Mouse (Mus musculus) thymus, adult 2 months (tissue): ENCODE results near the gene 4930568D16Rik. TPM values are rescaled to one million over a fixed set of nuclear protein-coding genes. Genes with fewer than 3 reads are reported as not detected.

Experiments
- DNase-seq: peaks from one replicate; pipeline ENCODE4 v3.0.0; 2021
- H3K27ac ChIP-seq: fragments of 200-500 bp; 2 replicates; pipeline ENCODE4 v1.5.1; 2012; ENCODE audit warnings: low read length, control low read depth; ENCODE audit not compliant: control insufficient read depth, insufficient read depth
- H3K27me3 ChIP-seq: fragments of 200-500 bp; 2 replicates; pipeline ENCODE4 v1.6.1; 2012; ENCODE audit warnings: mild to moderate bottlenecking, low read length, moderate library complexity, mixed read lengths; ENCODE audit not compliant: control insufficient read depth, insufficient read depth
- H3K36me3 ChIP-seq: fragments of 200-500 bp; 2 replicates; pipeline ENCODE4 v1.6.1; 2012; ENCODE audit warnings: mild to moderate bottlenecking, low read length, moderate library complexity; ENCODE audit not compliant: control insufficient read depth, insufficient read depth
- H3K4me1 ChIP-seq: fragments of 200-500 bp; replicated peaks from 2 replicates; pipeline ENCODE4 v1.6.1; 2012; ENCODE audit warnings: low read length; ENCODE audit not compliant: control insufficient read depth, insufficient read depth
- H3K4me3 ChIP-seq: fragments of 200-500 bp; 2 replicates; pipeline ENCODE4 v1.5.1; 2012; ENCODE audit warnings: mild to moderate bottlenecking, low read length, control low read depth, moderate library complexity; ENCODE audit not compliant: control insufficient read depth, insufficient read depth
- CTCF ChIP-seq: fragments of 200-500 bp; IDR thresholded peaks from 2 replicates; pipeline ENCODE4 v1.5.1; 2012; ENCODE audit warnings: mild to moderate bottlenecking, control low read depth, low read length, moderate library complexity, borderline replicate concordance; ENCODE audit not compliant: control insufficient read depth, poor library complexity, insufficient read depth; ENCODE audit errors: extremely low read depth
- POLR2A ChIP-seq: fragments of 200-500 bp; IDR thresholded peaks from 2 replicates; pipeline ENCODE4 v1.6.1; 2012; ENCODE audit warnings: mild to moderate bottlenecking, low read length, control low read depth, moderate library complexity; ENCODE audit not compliant: control insufficient read depth, poor library complexity, insufficient read depth; ENCODE audit errors: extremely low read depth
- WGBS: fragments of 180-500 bp; shearing (Covaris S2); methylation state at CpG from one replicate; pipeline ENCODE4 v1.1.7; 2018; 5-methylcytosine and 5-hydroxymethylcytosine counted together
- polyA plus RNA-seq: library from polyadenylated mRNA; depleted of rRNA; stranded (reverse); fragments of >200 nt; gene quantifications from 2 replicates; pipeline ENCODE4 v1.2.3, GENCODE M21; 2012

Gene 4930568D16Rik
- polyA plus RNA-seq, 1 experiment: not detected

GRCm38 (mm10) chr2:35335620-35336019, 31.9 kb downstream of the 4930568D16Rik start:
- Histone ChIP-seq H3K36me3 (no peaks in the 10 kb centered on the region), H3K27ac (no peak overlapping the region), H3K4me3 (no peak overlapping the region), H3K4me1 (peaks cover 9% of the 10 kb centered on the region), H3K27me3 (no peaks in the 10 kb centered on the region)
- DNase-seq: no peak
- WGBS: 90% methylated on average over 7 of the region's 7 CpGs
- TF ChIP-seq CTCF: no peak
- TF ChIP-seq POLR2A: no peak

- no peak for DNase-seq
- TF ChIP-seq CTCF (no peak), POLR2A (no peak)
- Histone ChIP-seq H3K4me3 (no peak overlapping the region), H3K36me3 (no peaks in the 10 kb centered on the region), H3K27me3 (no peaks in the 10 kb centered on the region), H3K27ac (no peak overlapping the region), H3K4me1 (peaks cover 9% of the 10 kb centered on the region)
These were observed 33.9 kb downstream of the 4930568D16Rik start for GRCm38 (mm10) chr2:35333670-35334069.

DNA sequence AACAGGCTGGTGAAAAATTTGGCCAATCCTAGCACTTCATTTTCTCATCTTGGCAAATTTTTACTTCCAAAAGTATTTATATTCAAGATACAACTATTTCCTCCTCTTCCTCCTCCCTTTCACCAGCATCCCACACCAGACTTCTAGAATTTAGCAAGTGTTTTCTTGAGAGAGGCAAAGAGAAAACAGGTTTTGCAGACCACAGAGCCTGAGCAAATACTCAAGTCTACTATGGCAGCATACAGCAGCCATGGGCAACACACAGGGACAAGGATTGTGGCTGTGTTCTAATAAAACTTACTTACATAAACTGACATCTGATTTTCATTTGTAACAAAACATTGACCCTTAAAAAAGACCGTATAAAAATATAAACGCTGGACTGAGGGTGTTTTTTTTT, 36.3 kb downstream of the 4930568D16Rik start:
- Histone ChIP-seq H3K36me3 (no peaks in the 10 kb centered on the region), H3K27ac (no peak overlapping the region), H3K4me1 (peaks cover 12% of the 10 kb centered on the region), H3K27me3 (no peaks in the 10 kb centered on the region), H3K4me3 (no peak overlapping the region)
- 89% methylated on average over 2 of the region's 2 CpGs for WGBS
- TF ChIP-seq CTCF: no peak
- no peak for TF ChIP-seq POLR2A
- no peak for DNase-seq

DNA sequence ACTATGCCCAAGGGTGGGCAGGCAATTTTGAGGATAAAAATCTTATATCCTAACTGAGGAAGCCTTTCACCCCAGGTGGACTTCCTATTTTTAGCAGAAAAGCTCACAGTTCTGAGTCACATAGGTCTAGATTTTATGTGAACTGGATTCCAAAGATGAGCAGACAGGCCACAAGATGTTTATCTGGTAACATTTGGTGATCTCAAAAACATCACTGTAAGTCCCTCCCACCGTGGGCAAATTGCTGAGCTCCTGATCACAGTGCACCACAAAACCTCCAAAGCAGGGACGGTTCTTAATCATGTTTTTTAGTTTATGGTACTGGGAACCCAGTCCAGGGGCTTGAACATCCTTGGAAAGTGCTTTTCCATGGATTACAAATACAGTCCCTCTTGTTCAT, 38.5 kb downstream of the 4930568D16Rik start:
- Histone ChIP-seq H3K36me3 (no peaks in the 10 kb centered on the region), H3K27me3 (no peaks in the 10 kb centered on the region), H3K4me1 (peaks cover 7% of the 10 kb centered on the region), H3K4me3 (no peak overlapping the region), H3K27ac (no peak overlapping the region)
- 19% methylated on average over 2 of the region's 2 CpGs for WGBS
- no peak for TF ChIP-seq CTCF
- TF ChIP-seq POLR2A: no peak
- DNase-seq: no peak

- no peak overlapping the region for H3K27ac ChIP-seq
- WGBS: 50% methylated on average over 11 of the region's 11 CpGs
These were observed 39.3 kb downstream of the 4930568D16Rik start for GRCm38 (mm10) chr2:35328064-35328792.

DNA sequence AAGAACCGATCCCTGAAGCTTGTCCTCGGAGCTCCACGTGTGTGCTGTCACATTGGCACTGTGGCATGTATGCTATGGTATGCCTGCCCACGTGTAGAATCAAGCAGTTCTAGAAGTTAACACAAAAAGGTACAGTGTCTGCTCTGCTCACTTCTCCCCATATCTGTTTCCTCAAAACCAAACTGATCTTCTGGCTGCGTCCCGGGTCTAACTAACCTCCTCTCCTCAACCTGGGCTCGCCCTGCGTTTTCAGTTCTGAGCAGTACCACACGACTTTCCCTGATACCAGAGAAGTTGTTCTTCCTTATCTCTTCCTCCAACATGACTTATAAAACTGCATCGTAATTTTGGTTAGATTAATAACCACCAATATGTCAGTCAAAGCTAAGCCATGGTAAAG, 39.9 kb downstream of the 4930568D16Rik start:
- DNase-seq: no peak
- no peaks in the 10 kb centered on the region for H3K27me3 ChIP-seq
- no peak overlapping the region for H3K4me3 ChIP-seq
- peaks cover 7% of the 10 kb centered on the region for H3K4me1 ChIP-seq
- 20% methylated on average over 10 of the region's 10 CpGs for WGBS
- no peak overlapping the region for H3K27ac ChIP-seq
- TF ChIP-seq POLR2A: no peak
- no peak for TF ChIP-seq CTCF
- no peaks in the 10 kb centered on the region for H3K36me3 ChIP-seq

More at GRCm38 (mm10) chr2:35328064-35328792, 39.3 kb downstream of the 4930568D16Rik start:
- TF ChIP-seq POLR2A (no peak), CTCF (no peak)
- Histone ChIP-seq H3K4me1 (peaks cover 7% of the 10 kb centered on the region), H3K36me3 (no peaks in the 10 kb centered on the region), H3K27me3 (no peaks in the 10 kb centered on the region), H3K4me3 (no peak overlapping the region)
- no peak for DNase-seq
